8 mouse cellular contexts compared by ENCODE assay signal in the genomic region with DNA sequence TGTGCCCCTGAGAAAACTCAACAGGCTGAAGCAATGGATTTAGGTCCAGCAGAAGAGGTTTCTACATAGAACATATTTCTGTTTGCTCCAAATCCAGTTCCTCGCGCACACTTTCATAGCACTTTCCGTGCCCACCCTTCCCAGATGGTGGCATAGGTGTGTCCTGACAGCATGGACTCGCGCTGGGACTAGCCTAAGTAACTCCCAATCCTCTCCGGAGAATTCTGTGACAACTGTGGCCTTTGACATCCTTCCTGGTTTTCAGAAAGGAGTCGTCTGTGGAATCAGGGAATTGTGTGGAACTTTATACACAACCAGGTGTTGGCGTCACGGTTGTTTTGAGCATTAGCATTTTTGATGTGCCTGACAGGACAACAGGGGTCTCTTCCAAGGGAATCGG. TPM values are rescaled to one million over a fixed set of nuclear protein-coding genes. Genes with fewer than 3 reads are reported as not detected.
DNase-seq lines count a peak whose midpoint lies in the region; ATAC-seq and TF ChIP-seq lines count a peak whose summit lies in the region.

No protein-coding gene starts in this region.

- under 1% methylated on average over 10 of the region's 10 CpGs for WGBS in kidney, embryonic 15.5 days
- under 1% methylated on average over 10 of the region's 10 CpGs for WGBS in embryonic facial prominence, embryonic 12.5 days
- WGBS in hindbrain, embryonic 12.5 days = under 1% methylated on average over 10 of the region's 10 CpGs
- 0% methylated on average over 10 of the region's 10 CpGs for WGBS in lung, embryonic 14.5 days
- WGBS in stomach, embryonic 14.5 days = under 1% methylated on average over 10 of the region's 10 CpGs

- TF ChIP-seq CTCF in G1E (IDR thresholded peaks at IDR 0.05; ENCODE audit: low read depth, low read length) = no peak
- no peak for TF ChIP-seq CTCF in lung, embryonic 14.5 days (IDR thresholded peaks at IDR 0.05; ENCODE audit: low read depth)

- no peaks in the 10 kb centered on the region for H3K9me3 ChIP-seq in kidney, embryonic 15.5 days (replicated peaks)
- H3K9me3 ChIP-seq in G1E (replicated peaks) = no peaks in the 10 kb centered on the region
- no peaks in the 10 kb centered on the region for H3K9me3 ChIP-seq in embryonic facial prominence, embryonic 12.5 days
- no peaks in the 10 kb centered on the region for H3K9me3 ChIP-seq in hindbrain, embryonic 12.5 days (replicated peaks)
- no peaks in the 10 kb centered on the region for H3K9me3 ChIP-seq in lung, embryonic 14.5 days (ENCODE audit: low read depth, low read length)
- H3K9me3 ChIP-seq in stomach, embryonic 14.5 days (ENCODE audit: control insufficient read depth, low read depth, low read length) = no peaks in the 10 kb centered on the region

- peak; percentile 27; the same call in 1 of the 2 replicates for ATAC-seq in kidney, embryonic 15.5 days (replicated peaks; ENCODE audit: low FRiP score)
- no peak for ATAC-seq in G1E (ENCODE audit: extremely low read depth, insufficient number of reproducible peaks, low FRiP score, poor library complexity, severe bottlenecking)
- ATAC-seq in embryonic facial prominence, embryonic 12.5 days (ENCODE audit: insufficient number of reproducible peaks, insufficient read depth, low FRiP score, low TSS enrichment) = no peak
- ATAC-seq in hindbrain, embryonic 12.5 days (ENCODE audit: low FRiP score) = peak; percentile 36
- ATAC-seq in lung, embryonic 14.5 days (ENCODE audit: insufficient read depth) = peak; percentile 40
- ATAC-seq in stomach, embryonic 14.5 days (ENCODE audit: insufficient number of reproducible peaks, insufficient read depth, low FRiP score, low read depth) = no peak

- DNase-seq in kidney, postnatal 14 days = no peak
- no peak for DNase-seq in G1E (ENCODE audit: low spot score)
- peak; percentile 57 for DNase-seq in lung, embryonic 14.5 days
- DNase-seq in cerebellum, postnatal 14 days = no peak

- peak overlapping the region; percentile 91 for H3K4me3 ChIP-seq in kidney, embryonic 15.5 days (replicated peaks)
- H3K4me3 ChIP-seq in G1E (ENCODE audit: low read depth, low read length) = peak overlapping the region; percentile 87
- H3K4me3 ChIP-seq in embryonic facial prominence, embryonic 12.5 days = peak overlapping the region; percentile 91
- peak overlapping the region; percentile 86 for H3K4me3 ChIP-seq in hindbrain, embryonic 12.5 days
- H3K4me3 ChIP-seq in lung, embryonic 14.5 days (ENCODE audit: low read depth, low read length) = peak overlapping the region; percentile 80
- H3K4me3 ChIP-seq in stomach, embryonic 14.5 days (ENCODE audit: low read depth, low read length) = peak overlapping the region; percentile 84

- H3K9ac ChIP-seq in kidney, embryonic 15.5 days = peak overlapping the region; percentile 85
- H3K9ac ChIP-seq in embryonic facial prominence, embryonic 12.5 days = peak overlapping the region; percentile 54
- H3K9ac ChIP-seq in hindbrain, embryonic 12.5 days = peak overlapping the region; percentile 62
- peak overlapping the region; percentile 72 for H3K9ac ChIP-seq in lung, embryonic 14.5 days
- peak overlapping the region; percentile 64 for H3K9ac ChIP-seq in stomach, embryonic 14.5 days (replicated peaks; ENCODE audit: low read depth, low read length)

- H3K27ac ChIP-seq in kidney, embryonic 15.5 days = peak overlapping the region; percentile 86
- H3K27ac ChIP-seq in embryonic facial prominence, embryonic 12.5 days = no peak overlapping the region
- H3K27ac ChIP-seq in hindbrain, embryonic 12.5 days = peak overlapping the region; percentile 68; the same call in 1 of the 2 replicates
- peak overlapping the region; percentile 72 for H3K27ac ChIP-seq in lung, embryonic 14.5 days (ENCODE audit: low read depth)
- peak overlapping the region; percentile 56; the same call in 1 of the 2 replicates for H3K27ac ChIP-seq in stomach, embryonic 14.5 days (ENCODE audit: low read length)

- no peaks in the 10 kb centered on the region for H3K36me3 ChIP-seq in kidney, embryonic 15.5 days
- peaks cover 4% of the 10 kb centered on the region for H3K36me3 ChIP-seq in G1E (replicated peaks)
- no peaks in the 10 kb centered on the region for H3K36me3 ChIP-seq in embryonic facial prominence, embryonic 12.5 days
- no peaks in the 10 kb centered on the region for H3K36me3 ChIP-seq in hindbrain, embryonic 12.5 days
- no peaks in the 10 kb centered on the region for H3K36me3 ChIP-seq in lung, embryonic 14.5 days (ENCODE audit: insufficient read depth)
- no peaks in the 10 kb centered on the region for H3K36me3 ChIP-seq in stomach, embryonic 14.5 days (ENCODE audit: control insufficient read depth, insufficient read depth, low read length)

- H3K4me1 ChIP-seq in kidney, embryonic 15.5 days = peaks cover 7% of the 10 kb centered on the region
- H3K4me1 ChIP-seq in G1E (ENCODE audit: insufficient read depth, low read depth, low read length) = peaks cover 40% of the 10 kb centered on the region
- no peaks in the 10 kb centered on the region for H3K4me1 ChIP-seq in embryonic facial prominence, embryonic 12.5 days
- peaks cover 8% of the 10 kb centered on the region; the same call in 1 of the 2 replicates for H3K4me1 ChIP-seq in hindbrain, embryonic 12.5 days
- peaks cover 10% of the 10 kb centered on the region; the same call in 1 of the 2 replicates for H3K4me1 ChIP-seq in lung, embryonic 14.5 days (ENCODE audit: insufficient read depth)
- peaks cover 5% of the 10 kb centered on the region; the same call in 1 of the 2 replicates for H3K4me1 ChIP-seq in stomach, embryonic 14.5 days (ENCODE audit: control insufficient read depth, insufficient read depth, low read length)

- peaks cover 19% of the 10 kb centered on the region; the same call in 1 of the 2 replicates for H3K27me3 ChIP-seq in kidney, embryonic 15.5 days
- H3K27me3 ChIP-seq in G1E (ENCODE audit: insufficient read depth, low read length) = no peaks in the 10 kb centered on the region
- no peaks in the 10 kb centered on the region for H3K27me3 ChIP-seq in embryonic facial prominence, embryonic 12.5 days
- H3K27me3 ChIP-seq in hindbrain, embryonic 12.5 days = peaks cover 8% of the 10 kb centered on the region; the same call in 1 of the 2 replicates
- no peaks in the 10 kb centered on the region for H3K27me3 ChIP-seq in lung, embryonic 14.5 days (ENCODE audit: insufficient read depth, low read length)
- no peaks in the 10 kb centered on the region for H3K27me3 ChIP-seq in stomach, embryonic 14.5 days (ENCODE audit: control insufficient read depth, insufficient read depth, low read length)

- peak overlapping the region; percentile 94 for H3K4me2 ChIP-seq in kidney, embryonic 15.5 days
- H3K4me2 ChIP-seq in embryonic facial prominence, embryonic 12.5 days (replicated peaks) = peak overlapping the region; percentile 86
- H3K4me2 ChIP-seq in hindbrain, embryonic 12.5 days (replicated peaks) = peak overlapping the region; percentile 88
- peak overlapping the region; percentile 99 for H3K4me2 ChIP-seq in lung, embryonic 14.5 days
- peak overlapping the region; percentile 97 for H3K4me2 ChIP-seq in stomach, embryonic 14.5 days (replicated peaks; ENCODE audit: low read depth, low read length)

RNA-seq across cellular contexts. Expression of a gene that starts 0.6 kb away (rescaled TPM):
- 22.2 and 26.4 TPM in 2 replicates for polyA plus RNA-seq in kidney, embryonic 15.5 days (2015; fragmentation: Nextera tagmentation; extraction: Ambion mirVana)
- total RNA-seq in G1E (2014; fragmentation: Nextera tagmentation) (76.5 and 84.5 TPM in 2 replicates), G1E (2017) (66.4 and 106 TPM in 2 replicates)
- polyA plus RNA-seq in G1E (2012) = 1.9 and 2.3 TPM in 2 replicates
- 19.0 and 23.1 TPM in 2 replicates for polyA plus RNA-seq in embryonic facial prominence, embryonic 12.5 days (2016; fragmentation: Nextera tagmentation; extraction: Ambion mirVana)
- 26.2 and 28.5 TPM in 2 replicates for polyA plus RNA-seq in hindbrain, embryonic 12.5 days (2016; fragmentation: Nextera tagmentation; extraction: Ambion mirVana)
- 18.7 and 20.3 TPM in 2 replicates for polyA plus RNA-seq in lung, embryonic 14.5 days (2014; fragmentation: Nextera tagmentation; extraction: Ambion mirVana)
- polyA plus RNA-seq in stomach, embryonic 14.5 days (2014; fragmentation: Nextera tagmentation; extraction: Ambion mirVana) = 21.1 and 22.7 TPM in 2 replicates

RNA-seq across cellular contexts. Expression of a gene that starts 56.8 kb away (rescaled TPM):
- polyA plus RNA-seq in kidney, embryonic 15.5 days (2015; fragmentation: Nextera tagmentation; extraction: Ambion mirVana) = not detected in 2 replicates
- total RNA-seq in G1E (2014; fragmentation: Nextera tagmentation) (0.90 TPM in 1 of 2 replicates, not detected in the other), G1E (2017) (1.0 and 1.3 TPM in 2 replicates)
- not detected in 2 replicates for polyA plus RNA-seq in G1E (2012)
- not detected in 2 replicates for polyA plus RNA-seq in embryonic facial prominence, embryonic 12.5 days (2016; fragmentation: Nextera tagmentation; extraction: Ambion mirVana)
- 0.26 TPM in 1 of 2 replicates, not detected in the other for polyA plus RNA-seq in hindbrain, embryonic 12.5 days (2016; fragmentation: Nextera tagmentation; extraction: Ambion mirVana)
- not detected in 2 replicates for polyA plus RNA-seq in lung, embryonic 14.5 days (2014; fragmentation: Nextera tagmentation; extraction: Ambion mirVana)
- 0.69 TPM in 1 of 2 replicates, not detected in the other for polyA plus RNA-seq in stomach, embryonic 14.5 days (2014; fragmentation: Nextera tagmentation; extraction: Ambion mirVana)

Comparison
In these comparisons a context has a peak if more than half of its experiments do, and no peak if none do; other contexts are left out.
1. ATAC-seq: peak in kidney, embryonic 15.5 days (single experiment), hindbrain, embryonic 12.5 days (single experiment) and lung, embryonic 14.5 days (single experiment); none in G1E (single experiment), embryonic facial prominence, embryonic 12.5 days (single experiment) and stomach, embryonic 14.5 days (single experiment).
2. Peak in every context shown above with its lines, with median percentiles within 50 percentile points of each other: H3K4me2 ChIP-seq, H3K4me3 ChIP-seq and H3K9ac ChIP-seq.